Mouse (Mus musculus) liver, embryonic 15.5 days (tissue): Measurements from ENCODE around the gene Nmb. TPM values are rescaled to one million over a fixed set of nuclear protein-coding genes. Genes with fewer than 3 reads are reported as not detected.
A peak's percentile ranks its signal among the peaks of the same experiment; 100 is the strongest.

ENCODE experiments used
- ATAC-seq: fragments of 200-750 bp; cut with Nextera tagmentation; 2 replicates; pipeline ENCODE4 v1.8.0; 2017; ENCODE audit warnings: moderate number of reproducible peaks, mild to moderate bottlenecking, moderate library complexity; ENCODE audit not compliant: insufficient read depth
- H3K27ac ChIP-seq: fragments of 300-500 bp; sonication (generic); replicated peaks from 2 replicates; pipeline ENCODE4 v1.5.1; 2015; ENCODE audit warnings: mild to moderate bottlenecking, inconsistent platforms
- H3K27me3 ChIP-seq: fragments of 300-500 bp; sonication (generic); 2 replicates; pipeline ENCODE4 v1.6.1; 2015; ENCODE audit warnings: mild to moderate bottlenecking, inconsistent platforms
- H3K36me3 ChIP-seq: fragments of 300-500 bp; sonication (generic); replicated peaks from 2 replicates; pipeline ENCODE4 v1.6.1; 2015; ENCODE audit warnings: moderate library complexity, mild to moderate bottlenecking, inconsistent platforms
- H3K4me1 ChIP-seq: fragments of 300-500 bp; sonication (generic); replicated peaks from 2 replicates; pipeline ENCODE4 v1.6.1; 2015; ENCODE audit warnings: inconsistent platforms
- H3K4me2 ChIP-seq: fragments of 300-500 bp; sonication (generic); 2 replicates; pipeline ENCODE4 v1.6.1; 2015; ENCODE audit warnings: moderate library complexity, mild to moderate bottlenecking, inconsistent platforms
- H3K4me3 ChIP-seq: fragments of 300-500 bp; sonication (generic); replicated peaks from 2 replicates; pipeline ENCODE4 v1.5.1; 2015; ENCODE audit warnings: mild to moderate bottlenecking, inconsistent platforms
- H3K9ac ChIP-seq: fragments of 300-500 bp; sonication (generic); 2 replicates; pipeline ENCODE4 v1.6.1; 2015; ENCODE audit warnings: moderate library complexity, mild to moderate bottlenecking, inconsistent platforms
- H3K9me3 ChIP-seq: fragments of 300-500 bp; sonication (generic); replicated peaks from 2 replicates; pipeline ENCODE4 v1.6.1; 2016; ENCODE audit warnings: inconsistent platforms
- WGBS: fragments of 180-500 bp; shearing (Covaris S2); methylation state at CpG from one replicate; pipeline ENCODE4 v1.1.7; 2015; ENCODE audit warnings: mixed read lengths; ENCODE audit not compliant: insufficient replicate concordance; 5-methylcytosine and 5-hydroxymethylcytosine counted together
- polyA plus RNA-seq: library from polyadenylated mRNA; unstranded; fragments of >200 nt; fragmentation: Nextera tagmentation; extraction: Ambion mirVana; gene quantifications from 2 replicates; pipeline ENCODE4 v1.2.1, GENCODE M21; 2015

Gene Nmb
- polyA plus RNA-seq, 1 experiment from 2014 or later, result 0.93 TPM

DNA sequence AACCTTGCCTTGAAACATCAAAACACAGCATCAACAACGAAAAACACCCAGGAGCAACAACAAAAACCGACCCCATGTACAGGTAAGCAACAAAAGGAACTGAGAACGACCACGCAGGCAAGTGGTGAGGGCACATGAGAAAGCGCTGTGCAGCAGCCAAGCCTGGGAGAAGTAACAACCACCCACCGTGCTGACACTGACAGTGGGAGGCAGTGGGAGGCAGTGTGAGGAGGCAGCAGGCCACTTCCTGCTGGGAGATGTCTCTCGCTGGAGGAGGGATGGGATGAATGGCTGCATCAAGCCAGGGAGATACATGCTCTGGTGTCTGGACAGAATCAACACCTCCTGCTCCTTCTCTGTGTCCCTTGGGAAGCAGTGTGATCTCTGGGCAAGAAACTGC lies 7.7 kb downstream of the Nmb start:
- peaks cover 58% of the 10 kb centered on the region for H3K36me3 ChIP-seq
- no peak overlapping the region for H3K4me3 ChIP-seq
- H3K27ac ChIP-seq, result no peak overlapping the region
- 75% methylated on average over 7 of the region's 7 CpGs for WGBS
- no peak overlapping the region for H3K9ac ChIP-seq
- no peak for ATAC-seq
- H3K9me3 ChIP-seq, result no peaks in the 10 kb centered on the region
- H3K27me3 ChIP-seq, result no peaks in the 10 kb centered on the region
- no peak overlapping the region for H3K4me2 ChIP-seq
- H3K4me1 ChIP-seq, result peaks cover 25% of the 10 kb centered on the region

- peaks cover 73% of the 10 kb centered on the region for H3K36me3 ChIP-seq
These were observed 9.9 kb downstream of the Nmb start for GRCm38 (mm10) chr7:80894815-80895519.

GRCm38 (mm10) chr7:80894196-80894595 lies 10.7 kb downstream of the Nmb start:
- no peak overlapping the region for H3K4me3 ChIP-seq
- H3K27me3 ChIP-seq, result no peaks in the 10 kb centered on the region
- no peak for ATAC-seq
- H3K4me1 ChIP-seq, result peaks cover 6% of the 10 kb centered on the region
- WGBS, result 70% methylated on average over 7 of the region's 7 CpGs
- H3K36me3 ChIP-seq, result peaks cover 73% of the 10 kb centered on the region
- no peak overlapping the region for H3K4me2 ChIP-seq
- no peaks in the 10 kb centered on the region for H3K9me3 ChIP-seq
- H3K27ac ChIP-seq, result no peak overlapping the region
- H3K9ac ChIP-seq, result no peak overlapping the region

More at GRCm38 (mm10) chr7:80894815-80895519, 9.9 kb downstream of the Nmb start:
- 85% methylated on average over 14 of the region's 14 CpGs for WGBS
- no peak overlapping the region for H3K9ac ChIP-seq
- no peak for ATAC-seq
- H3K9me3 ChIP-seq, result no peaks in the 10 kb centered on the region
- H3K4me3 ChIP-seq, result no peak overlapping the region
- no peak overlapping the region for H3K4me2 ChIP-seq
- no peaks in the 10 kb centered on the region for H3K27me3 ChIP-seq
- peaks cover 6% of the 10 kb centered on the region for H3K4me1 ChIP-seq
- H3K27ac ChIP-seq, result no peak overlapping the region

- ATAC-seq, result no peak
- H3K27me3 ChIP-seq, result no peaks in the 10 kb centered on the region
- no peak overlapping the region for H3K9ac ChIP-seq
- H3K27ac ChIP-seq, result no peak overlapping the region
- H3K4me2 ChIP-seq, result no peak overlapping the region
- no peaks in the 10 kb centered on the region for H3K9me3 ChIP-seq
- H3K4me1 ChIP-seq, result peaks cover 9% of the 10 kb centered on the region
- no peak overlapping the region for H3K4me3 ChIP-seq
- H3K36me3 ChIP-seq, result peaks cover 69% of the 10 kb centered on the region
- WGBS, result 76% methylated on average over 6 of the region's 6 CpGs
These were observed 11.1 kb downstream of the Nmb start for GRCm38 (mm10) chr7:80893753-80894129.

DNA sequence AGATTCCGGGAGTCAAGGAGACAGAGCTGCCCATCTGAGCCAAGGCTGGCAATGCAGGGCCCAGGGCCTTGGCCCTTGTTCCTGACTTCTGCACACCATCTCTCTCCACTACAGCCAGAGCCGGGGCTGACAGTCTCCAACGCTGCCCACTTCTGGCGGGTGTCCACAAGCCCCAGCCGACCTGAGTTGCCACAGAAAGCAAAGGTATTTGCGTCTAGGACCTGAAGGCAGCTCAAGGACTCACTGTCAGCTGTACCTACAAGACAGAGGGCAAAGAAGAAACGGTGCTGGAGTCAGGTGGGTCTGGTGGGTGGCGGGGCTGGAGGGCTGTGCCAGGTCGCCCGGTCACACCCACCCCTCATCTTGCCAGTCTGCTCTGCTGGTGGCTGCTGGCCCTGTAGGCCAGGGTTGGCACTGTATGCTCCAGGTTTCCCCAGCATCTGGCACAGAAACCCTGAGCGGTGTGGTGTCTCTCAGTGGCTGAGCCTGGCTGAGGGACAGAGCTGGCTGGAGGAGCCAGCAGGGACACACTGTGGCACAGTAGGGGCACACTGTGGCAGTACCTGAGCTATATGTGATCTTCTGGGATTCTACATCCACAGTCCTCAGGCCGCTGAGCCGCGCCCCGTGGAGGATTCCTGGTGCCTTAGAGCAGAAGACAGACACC lies 11.7 kb downstream of the Nmb start:
- H3K9ac ChIP-seq, result no peak overlapping the region
- ATAC-seq, result no peak

DNA sequence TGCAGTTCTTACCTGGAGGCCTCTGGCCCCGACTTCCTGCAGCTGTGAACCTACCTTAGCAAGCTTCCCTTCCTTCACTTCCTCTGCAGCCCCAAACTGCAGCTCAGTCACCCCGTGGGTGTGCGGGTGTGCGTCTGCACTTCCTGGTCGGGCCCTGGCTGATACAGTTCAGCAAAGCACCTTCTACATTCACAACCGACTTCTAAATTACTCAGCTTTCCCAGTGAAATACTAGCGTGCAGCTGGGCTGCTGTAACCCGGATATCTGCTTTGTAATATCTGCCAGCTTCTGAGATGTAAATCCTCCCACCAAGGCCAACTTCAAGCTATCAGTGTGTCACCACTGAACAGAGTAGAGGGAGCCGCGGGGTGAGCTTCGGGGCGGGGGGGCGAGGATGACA lies 15.0 kb downstream of the Nmb start:
- Histone ChIP-seq H3K9me3 (no peaks in the 10 kb centered on the region), H3K4me3 (no peak overlapping the region), H3K36me3 (peaks cover 41% of the 10 kb centered on the region), H3K4me2 (no peak overlapping the region), H3K27ac (peak overlapping the region; percentile 7), H3K9ac (no peak overlapping the region), H3K4me1 (peaks cover 9% of the 10 kb centered on the region), H3K27me3 (no peaks in the 10 kb centered on the region)
- ATAC-seq, result no peak
- 40% methylated on average over 13 of the region's 13 CpGs for WGBS

More for the DNA sequence above, 11.7 kb downstream of the Nmb start:
- no peaks in the 10 kb centered on the region for H3K9me3 ChIP-seq
- no peak overlapping the region for H3K27ac ChIP-seq
- no peak overlapping the region for H3K4me3 ChIP-seq
- H3K4me2 ChIP-seq, result no peak overlapping the region
- 79% methylated on average over 15 of the region's 15 CpGs for WGBS
- no peaks in the 10 kb centered on the region for H3K27me3 ChIP-seq
- H3K4me1 ChIP-seq, result peaks cover 9% of the 10 kb centered on the region
- peaks cover 64% of the 10 kb centered on the region for H3K36me3 ChIP-seq

GRCm38 (mm10) chr7:80889021-80889511 lies 15.8 kb downstream of the Nmb start:
- no peak overlapping the region for H3K9ac ChIP-seq
- peaks cover 9% of the 10 kb centered on the region for H3K4me1 ChIP-seq
- no peak overlapping the region for H3K4me2 ChIP-seq
- H3K9me3 ChIP-seq, result no peaks in the 10 kb centered on the region
- H3K4me3 ChIP-seq, result no peak overlapping the region
- no peak for ATAC-seq
- WGBS, result 55% methylated on average over 9 of the region's 9 CpGs
- peaks cover 33% of the 10 kb centered on the region for H3K36me3 ChIP-seq
- no peak overlapping the region for H3K27ac ChIP-seq
- no peaks in the 10 kb centered on the region for H3K27me3 ChIP-seq

DNA sequence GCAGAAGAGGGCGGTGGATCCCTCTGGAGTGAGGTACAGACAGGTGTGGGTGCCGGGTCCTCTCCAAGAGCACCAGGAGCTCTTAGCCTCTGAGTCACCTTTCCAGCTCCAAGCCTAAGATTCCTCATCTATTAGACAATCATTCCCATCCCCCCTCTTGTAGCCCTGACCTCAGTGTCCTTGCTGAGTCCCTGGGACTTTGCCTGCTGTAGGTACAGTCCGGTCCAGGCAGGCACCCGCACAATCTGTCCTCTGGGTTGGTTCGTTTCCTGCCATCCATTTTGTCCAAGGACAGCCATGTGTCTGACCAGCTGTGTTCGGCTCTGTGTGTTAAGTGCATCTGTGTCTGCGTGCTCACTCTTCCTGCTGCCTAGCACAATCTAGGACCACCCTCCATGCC lies 16.3 kb downstream of the Nmb start:
- no peak overlapping the region for H3K9ac ChIP-seq
- no peak for ATAC-seq
- no peak overlapping the region for H3K4me2 ChIP-seq
- no peak overlapping the region for H3K4me3 ChIP-seq
- H3K36me3 ChIP-seq, result peaks cover 29% of the 10 kb centered on the region
- peaks cover 12% of the 10 kb centered on the region for H3K4me1 ChIP-seq
- 77% methylated on average over 7 of the region's 7 CpGs for WGBS
- no peaks in the 10 kb centered on the region for H3K9me3 ChIP-seq
- no peaks in the 10 kb centered on the region for H3K27me3 ChIP-seq
- H3K27ac ChIP-seq, result no peak overlapping the region

DNA sequence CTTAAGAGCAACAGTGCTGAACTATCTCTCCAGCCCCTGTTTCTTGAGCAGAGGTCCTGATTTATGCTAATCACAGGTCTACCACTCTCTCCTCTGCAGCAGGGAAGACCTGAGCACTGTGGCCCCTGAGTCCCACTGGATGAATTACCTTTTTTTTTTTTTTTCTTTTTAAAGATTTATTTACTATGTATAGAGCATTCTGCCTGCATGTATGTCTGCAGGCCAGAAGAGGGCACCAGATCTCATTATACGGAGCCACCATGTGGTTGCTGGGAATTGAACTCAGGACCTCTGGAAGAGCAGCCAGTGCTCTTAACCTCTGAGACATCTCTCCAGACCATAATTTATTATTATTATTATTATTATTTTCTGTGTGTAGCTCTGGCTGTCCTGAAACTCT lies 19.2 kb downstream of the Nmb start:
- H3K9me3 ChIP-seq, result no peaks in the 10 kb centered on the region
- H3K9ac ChIP-seq, result no peak overlapping the region
- H3K4me1 ChIP-seq, result peaks cover 21% of the 10 kb centered on the region
- H3K27me3 ChIP-seq, result no peaks in the 10 kb centered on the region
- no peak overlapping the region for H3K4me3 ChIP-seq
- WGBS, result 18% methylated on average over 1 of the region's 1 CpGs
- H3K4me2 ChIP-seq, result no peak overlapping the region
- H3K36me3 ChIP-seq, result peaks cover under 1% of the 10 kb centered on the region
- ATAC-seq, result no peak
- no peak overlapping the region for H3K27ac ChIP-seq

- peak overlapping the region; percentile 26 for H3K4me3 ChIP-seq
- H3K4me2 ChIP-seq, result peak overlapping the region; percentile 58
- H3K9me3 ChIP-seq, result no peaks in the 10 kb centered on the region
- peak; percentile 84 for ATAC-seq
- 8% methylated on average over 14 of the region's 14 CpGs for WGBS
- no peaks in the 10 kb centered on the region for H3K36me3 ChIP-seq
- H3K4me1 ChIP-seq, result peaks cover 12% of the 10 kb centered on the region
- no peak overlapping the region for H3K9ac ChIP-seq
- no peaks in the 10 kb centered on the region for H3K27me3 ChIP-seq
- no peak overlapping the region for H3K27ac ChIP-seq
These were observed 21.9 kb downstream of the Nmb start for GRCm38 (mm10) chr7:80882830-80883505.

DNA sequence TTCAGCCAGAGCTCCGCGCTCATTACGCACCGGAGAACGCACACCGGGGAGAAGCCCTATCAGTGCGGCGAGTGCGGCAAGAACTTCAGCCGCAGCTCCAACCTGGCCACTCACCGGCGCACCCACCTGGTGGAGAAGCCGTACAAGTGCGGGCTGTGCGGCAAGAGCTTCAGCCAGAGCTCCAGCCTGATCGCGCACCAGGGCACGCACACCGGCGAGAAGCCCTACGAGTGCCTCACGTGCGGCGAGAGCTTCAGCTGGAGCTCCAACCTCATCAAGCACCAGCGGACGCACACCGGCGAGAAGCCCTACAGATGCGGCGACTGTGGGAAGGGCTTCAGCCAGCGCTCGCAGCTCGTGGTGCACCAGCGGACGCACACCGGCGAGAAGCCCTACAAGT lies 29.1 kb downstream of the Nmb start:
- Histone ChIP-seq H3K4me2 (no peak overlapping the region), H3K4me3 (no peak overlapping the region), H3K4me1 (peaks cover 17% of the 10 kb centered on the region), H3K9ac (no peak overlapping the region), H3K27ac (no peak overlapping the region), H3K9me3 (no peaks in the 10 kb centered on the region), H3K36me3 (peaks cover 20% of the 10 kb centered on the region), H3K27me3 (no peaks in the 10 kb centered on the region)
- no peak for ATAC-seq
- 77% methylated on average over 37 of the region's 37 CpGs for WGBS
